In genomic region chr13:109776995-109777394, GRCm38 (mm10) we compare ENCODE assay signal across 19 mouse cellular contexts.
"Had no signal": no experiment of that assay in that cellular context is flagged by ENCODE, and none has a peak within 500 bp of the region (broad histone marks: within the 10 kb centered on the region; RNA-seq: fewer than 3 reads in every experiment).

No protein-coding gene starts in this region.

- H3K27ac ChIP-seq: limb, embryonic 12.5 days; limb, embryonic 15.5 days; macrophage; midbrain, embryonic 13.5 days; neural tube, embryonic 12.5 days; neural tube, embryonic 15.5 days; stomach, postnatal 0 days had no signal

- ATAC-seq: lung, postnatal 0 days had no signal

- H3K9ac ChIP-seq: limb, embryonic 12.5 days; limb, embryonic 15.5 days; lung, embryonic 14.5 days; midbrain, embryonic 13.5 days; neural tube, embryonic 12.5 days; neural tube, embryonic 15.5 days had no signal

- H3K4me1 ChIP-seq: limb, embryonic 15.5 days had no signal

- H3K4me3 ChIP-seq: limb, embryonic 12.5 days; limb, embryonic 15.5 days; midbrain, embryonic 13.5 days; neural tube, embryonic 12.5 days; neural tube, embryonic 15.5 days had no signal

- H3K9me3 ChIP-seq: limb, embryonic 12.5 days; limb, embryonic 15.5 days; midbrain, embryonic 13.5 days; neural tube, embryonic 12.5 days; neural tube, embryonic 15.5 days had no signal

- DNase-seq: kidney, adult 9 months; kidney, postnatal 14 days; kidney, postnatal 4 days; left cerebral cortex, postnatal 4 days; liver, postnatal 0 days; lung, embryonic 14.5 days; right cerebral cortex, adult 18-20 months; right cerebral cortex, postnatal 14 days; right cerebral cortex, postnatal 4 days; thymus, adult 2 months; thymus, postnatal 36 days had no signal

- H3K27me3 ChIP-seq: limb, embryonic 12.5 days; limb, embryonic 15.5 days; midbrain, embryonic 13.5 days; neural tube, embryonic 12.5 days; neural tube, embryonic 15.5 days had no signal

- H3K36me3 ChIP-seq: limb, embryonic 12.5 days; limb, embryonic 15.5 days; neural tube, embryonic 12.5 days; neural tube, embryonic 15.5 days had no signal
